ENCODE assay signal across 25 mouse cellular contexts in genomic region chr1:23928371-23928770, GRCm38 (mm10).
"Had no signal": no experiment of that assay in that cellular context is flagged by ENCODE, and none has a peak within 500 bp of the region (broad histone marks: within the 10 kb centered on the region; RNA-seq: fewer than 3 reads in every experiment).

No protein-coding gene starts in this region.

- H3K36me3 ChIP-seq: heart, embryonic 12.5 days; hindbrain, embryonic 10.5 days; hindbrain, embryonic 12.5 days; intestine, embryonic 15.5 days; limb, embryonic 10.5 days; limb, embryonic 12.5 days; liver, embryonic 13.5 days had no signal

- H3K9me3 ChIP-seq: intestine, embryonic 15.5 days; limb, embryonic 10.5 days; liver, embryonic 13.5 days had no signal

- DNase-seq: gastrocnemius, adult 2 months; gastrocnemius, postnatal 10 days; gastrocnemius, postnatal 25 days; heart, postnatal 14 days; heart, postnatal 36 days; kidney, adult 18-20 months; kidney, adult 8-10 months; kidney, postnatal 10 days; kidney, postnatal 25 days; kidney, postnatal 4 days; liver; liver, embryonic 13.5 days had no signal

- H3K4me3 ChIP-seq: gastrocnemius, adult 2 months; heart, embryonic 12.5 days; hindbrain, embryonic 10.5 days; hindbrain, embryonic 12.5 days; intestine, embryonic 15.5 days; layer of hippocampus, adult 2 months; left cerebral cortex, adult 2 months; limb, embryonic 10.5 days; limb, embryonic 12.5 days; liver, embryonic 13.5 days had no signal

- H3K4me2 ChIP-seq: heart, embryonic 12.5 days; hindbrain, embryonic 12.5 days; hindbrain, embryonic 14.5 days; intestine, embryonic 15.5 days; limb, embryonic 12.5 days; liver, embryonic 11.5 days; liver, embryonic 13.5 days had no signal

- H3K27ac ChIP-seq: gastrocnemius, adult 2 months; hindbrain, embryonic 10.5 days; hindbrain, embryonic 12.5 days; hindbrain, embryonic 14.5 days; intestine, embryonic 15.5 days; layer of hippocampus, adult 2 months; left cerebral cortex, adult 2 months; limb, embryonic 10.5 days; limb, embryonic 12.5 days; liver, embryonic 13.5 days had no signal

- H3K9ac ChIP-seq: heart, embryonic 12.5 days; hindbrain, embryonic 12.5 days; hindbrain, embryonic 14.5 days; intestine, embryonic 15.5 days; limb, embryonic 12.5 days; liver, embryonic 13.5 days had no signal

- H3K4me1 ChIP-seq: heart, embryonic 12.5 days; hindbrain, embryonic 10.5 days; hindbrain, embryonic 12.5 days; intestine, embryonic 15.5 days; limb, embryonic 10.5 days; limb, embryonic 12.5 days had no signal

- H3K27me3 ChIP-seq: heart, embryonic 12.5 days; hindbrain, embryonic 12.5 days; intestine, embryonic 15.5 days; limb, embryonic 12.5 days; liver, embryonic 13.5 days had no signal

- ATAC-seq: hindbrain, embryonic 16.5 days; inflammation-experienced regulatory T-cells, adult 6 months; intestine, embryonic 15.5 days; intestine, postnatal 0 days had no signal
